Mouse (Mus musculus) forebrain, embryonic 13.5 days (tissue): ENCODE measurements around the gene Gabarapl2. TPM values are rescaled to one million over a fixed set of nuclear protein-coding genes. Genes with fewer than 3 reads are reported as not detected.
A peak's percentile ranks its signal among the peaks of the same experiment; 100 is the strongest.

Experiments
- ATAC-seq: fragments of 200-750 bp; cut with Nextera tagmentation; 2 replicates; pipeline ENCODE4 v1.8.0; 2017
- H3K27ac ChIP-seq: fragments of 300-500 bp; sonication (generic); 2 replicates; pipeline ENCODE4 v1.5.1; 2015; ENCODE audit warnings: inconsistent platforms, mild to moderate bottlenecking, moderate library complexity
- H3K27me3 ChIP-seq: fragments of 300-500 bp; sonication (generic); 2 replicates; pipeline ENCODE4 v1.6.1; 2015; ENCODE audit warnings: mild to moderate bottlenecking, inconsistent platforms
- H3K36me3 ChIP-seq: fragments of 300-500 bp; sonication (generic); 2 replicates; pipeline ENCODE4 v1.6.1; 2015; ENCODE audit warnings: mild to moderate bottlenecking, inconsistent platforms; ENCODE audit not compliant: poor library complexity, severe bottlenecking
- H3K4me1 ChIP-seq: fragments of 300-500 bp; sonication (generic); 2 replicates; pipeline ENCODE4 v1.6.1; 2015; ENCODE audit warnings: inconsistent platforms
- H3K4me2 ChIP-seq: fragments of 300-500 bp; sonication (generic); 2 replicates; pipeline ENCODE4 v1.6.1; 2015; ENCODE audit warnings: inconsistent platforms, mild to moderate bottlenecking, moderate library complexity
- H3K4me3 ChIP-seq: fragments of 300-500 bp; sonication (generic); 2 replicates; pipeline ENCODE4 v1.5.1; 2015; ENCODE audit warnings: mild to moderate bottlenecking, inconsistent platforms
- H3K9ac ChIP-seq: fragments of 300-500 bp; sonication (generic); 2 replicates; pipeline ENCODE4 v1.6.1; 2015; ENCODE audit warnings: mild to moderate bottlenecking, inconsistent platforms
- H3K9me3 ChIP-seq: fragments of 300-500 bp; sonication (generic); replicated peaks from 2 replicates; pipeline ENCODE4 v1.6.1; 2016; ENCODE audit warnings: inconsistent platforms
- WGBS: fragments of 180-500 bp; shearing (Covaris S2); methylation state at CpG from one replicate; pipeline ENCODE4 v1.1.7; 2015; 5-methylcytosine and 5-hydroxymethylcytosine counted together
- polyA plus RNA-seq: library from polyadenylated mRNA; unstranded; fragments of >200 nt; fragmentation: Nextera tagmentation; extraction: Ambion mirVana; gene quantifications from 2 replicates; pipeline ENCODE4 v1.2.1, GENCODE M21; 2015

The Gabarapl2 gene
- polyA plus RNA-seq, 1 experiment from 2014 or later: 479 TPM

GRCm38 (mm10) chr8:111978147-111978546 is 37.6 kb downstream of the Gabarapl2 start:
- WGBS: 81% methylated on average over 10 of the region's 10 CpGs
- Histone ChIP-seq H3K4me3 (no peak overlapping the region), H3K9me3 (no peaks in the 10 kb centered on the region), H3K9ac (no peak overlapping the region), H3K4me1 (no peaks in the 10 kb centered on the region), H3K36me3 (peaks cover 53% of the 10 kb centered on the region), H3K4me2 (no peak overlapping the region), H3K27me3 (no peaks in the 10 kb centered on the region), H3K27ac (no peak overlapping the region)
- ATAC-seq: no peak

DNA sequence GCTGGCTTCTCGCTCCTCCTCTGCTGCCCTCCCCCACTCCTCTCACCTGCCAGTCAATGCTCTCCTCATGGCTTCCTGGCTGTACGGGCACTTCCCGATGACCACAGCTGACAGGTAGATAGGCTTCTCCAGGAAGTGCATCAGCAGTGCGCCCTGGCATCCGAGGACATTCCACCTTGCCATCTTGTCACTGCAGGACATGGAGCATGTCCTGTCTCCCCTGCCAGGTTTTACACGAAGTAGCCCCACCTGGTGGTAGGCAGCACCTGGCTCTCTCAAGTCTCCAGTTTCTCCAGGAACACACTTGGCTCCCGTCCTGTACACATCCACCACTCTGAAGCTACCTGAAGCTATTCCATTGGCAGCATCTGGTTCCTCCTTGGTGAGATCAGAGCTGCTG is 41.6 kb downstream of the Gabarapl2 start:
- Histone ChIP-seq H3K4me3 (no peak overlapping the region), H3K4me1 (no peaks in the 10 kb centered on the region), H3K4me2 (no peak overlapping the region), H3K9me3 (no peaks in the 10 kb centered on the region), H3K36me3 (peaks cover 66% of the 10 kb centered on the region), H3K9ac (no peak overlapping the region), H3K27me3 (no peaks in the 10 kb centered on the region), H3K27ac (no peak overlapping the region)
- 80% methylated on average over 7 of the region's 7 CpGs for WGBS
- no peak for ATAC-seq

DNA sequence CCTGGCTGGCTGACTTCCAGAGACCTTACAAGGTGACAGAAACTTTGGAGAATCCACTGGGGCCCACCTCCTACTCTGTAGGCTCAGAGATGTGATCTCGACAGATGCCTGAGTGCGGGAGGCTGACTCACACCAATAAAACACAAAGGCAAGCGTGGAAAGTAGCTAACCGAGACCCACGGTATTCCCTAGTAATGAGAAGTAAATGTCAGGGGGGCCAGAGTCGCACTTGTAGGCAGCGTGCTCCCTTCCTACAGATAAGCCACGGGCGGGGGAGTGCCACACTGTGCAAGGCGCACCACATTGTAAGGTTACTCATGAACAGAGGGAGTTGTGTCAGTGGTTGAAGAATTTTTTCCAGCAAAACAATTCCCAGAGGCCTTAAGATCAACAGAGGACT is 44.0 kb downstream of the Gabarapl2 start:
- 91% methylated on average over 10 of the region's 10 CpGs for WGBS
- Histone ChIP-seq H3K27ac (no peak overlapping the region), H3K36me3 (peaks cover 70% of the 10 kb centered on the region), H3K4me3 (no peak overlapping the region), H3K9ac (no peak overlapping the region), H3K9me3 (no peaks in the 10 kb centered on the region), H3K4me1 (no peaks in the 10 kb centered on the region), H3K27me3 (no peaks in the 10 kb centered on the region), H3K4me2 (no peak overlapping the region)
- ATAC-seq: no peak

DNA sequence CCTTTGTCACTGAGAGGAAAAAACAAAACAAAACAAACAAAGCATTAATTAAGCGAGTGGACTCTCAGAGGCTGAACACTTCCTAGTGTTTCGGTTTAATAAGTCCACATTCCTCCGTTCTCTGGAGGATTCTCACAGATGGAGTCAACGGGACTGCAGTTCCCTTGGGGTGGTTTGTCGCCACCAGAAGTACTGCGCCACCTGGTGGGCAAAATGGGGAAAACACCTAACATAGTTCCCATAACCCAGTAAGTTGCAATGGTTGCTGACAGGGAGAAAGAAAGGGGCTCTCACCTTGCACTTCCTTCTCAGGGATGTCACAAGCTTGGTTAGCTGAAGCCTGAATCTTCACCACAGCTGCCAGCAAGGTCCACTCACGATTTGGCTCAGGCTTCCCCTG is 49.4 kb downstream of the Gabarapl2 start:
- H3K4me1 ChIP-seq: peaks cover 9% of the 10 kb centered on the region; the same call in 1 of the 2 replicates
- H3K9ac ChIP-seq: no peak overlapping the region
- no peak overlapping the region for H3K4me3 ChIP-seq
- no peaks in the 10 kb centered on the region for H3K27me3 ChIP-seq
- no peaks in the 10 kb centered on the region for H3K9me3 ChIP-seq
- peaks cover 60% of the 10 kb centered on the region for H3K36me3 ChIP-seq
- WGBS: 15% methylated on average over 7 of the region's 7 CpGs
- H3K4me2 ChIP-seq: no peak overlapping the region
- no peak overlapping the region for H3K27ac ChIP-seq
- ATAC-seq: no peak

DNA sequence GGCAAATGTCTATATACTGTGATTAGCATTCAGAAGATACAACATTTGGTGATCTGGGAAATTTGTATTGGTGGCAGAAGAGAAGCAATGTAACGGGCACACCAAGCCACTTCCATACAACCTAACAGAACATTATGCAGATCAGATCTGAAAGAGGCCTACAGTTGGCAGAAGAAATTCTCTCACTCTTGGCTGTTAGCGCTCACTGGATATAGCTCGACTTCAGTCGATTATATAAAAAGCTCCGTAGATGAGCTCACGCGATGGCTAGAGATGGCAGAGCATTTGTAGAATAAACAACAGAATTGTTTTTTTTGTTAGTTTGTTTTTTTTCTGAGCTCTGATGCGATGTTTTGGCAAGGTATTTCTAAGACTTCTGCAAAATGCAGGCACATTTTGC is 50.8 kb downstream of the Gabarapl2 start:
- Histone ChIP-seq H3K4me2 (peak overlapping the region; percentile 74), H3K27ac (no peak overlapping the region), H3K4me3 (peak overlapping the region; percentile 75), H3K9ac (peak overlapping the region; percentile 80), H3K36me3 (peaks cover 61% of the 10 kb centered on the region), H3K9me3 (no peaks in the 10 kb centered on the region), H3K4me1 (peaks cover 9% of the 10 kb centered on the region; the same call in 1 of the 2 replicates), H3K27me3 (no peaks in the 10 kb centered on the region)
- 67% methylated on average over 8 of the region's 8 CpGs for WGBS
- no peak for ATAC-seq

DNA sequence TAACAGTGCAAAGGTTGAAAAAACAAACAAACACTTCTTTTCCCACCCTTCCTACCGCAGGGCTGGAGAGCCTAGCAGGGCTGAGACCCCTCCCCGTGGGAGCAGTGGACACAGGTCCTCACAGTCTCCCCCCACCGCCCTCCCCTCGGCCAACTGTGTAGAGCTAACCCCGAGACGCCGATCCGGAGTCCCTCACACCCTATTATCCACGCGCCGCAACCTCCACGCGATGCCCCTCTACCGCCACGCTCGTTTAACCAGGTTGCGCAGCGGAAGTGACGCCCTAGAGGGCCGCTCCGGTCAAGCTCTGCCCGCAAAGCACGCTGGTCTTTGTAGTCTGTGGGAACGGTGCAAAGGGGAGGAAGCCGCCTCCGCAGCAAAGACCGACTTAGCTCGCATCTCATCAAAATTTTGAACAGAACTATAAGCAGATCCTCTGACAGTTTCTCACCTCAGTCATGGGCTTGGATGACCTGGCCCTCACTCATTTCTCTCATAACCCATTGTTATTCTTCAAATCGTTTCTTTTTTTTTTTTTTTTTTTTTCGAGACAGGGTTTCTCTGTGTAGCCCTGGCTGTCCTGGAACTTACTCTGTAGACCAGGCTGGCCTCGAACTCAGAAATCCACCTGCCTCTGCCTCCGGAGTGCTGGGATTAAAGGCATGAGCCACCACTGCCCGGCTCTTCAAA is 51.7 kb downstream of the Gabarapl2 start, which contains the start of gene Adat1:
Adat1 (minus strand) TSS at position 290 of the 690 bp plus-strand sequence.
- H3K9ac ChIP-seq: peak within 1 kb of the TSS; percentile 80
- peak; percentile 98 for ATAC-seq
- 5% methylated on average over 33 of the region's 33 CpGs for WGBS
- H3K9me3 ChIP-seq: no peaks in the 10 kb centered on the region
- H3K27me3 ChIP-seq: no peaks in the 10 kb centered on the region
- peak within 1 kb of the TSS; percentile 74 for H3K4me2 ChIP-seq
- H3K36me3 ChIP-seq: peaks cover 64% of the 10 kb centered on the region
- H3K4me1 ChIP-seq: peaks cover 9% of the 10 kb centered on the region; the same call in 1 of the 2 replicates
- H3K4me3 ChIP-seq: peak within 1 kb of the TSS; percentile 75
- no peak within 1 kb of the TSS for H3K27ac ChIP-seq

- H3K27me3 ChIP-seq: no peaks in the 10 kb centered on the region
- no peaks in the 10 kb centered on the region for H3K9me3 ChIP-seq
- no peak overlapping the region for H3K9ac ChIP-seq
- peak overlapping the region; percentile 74 for H3K4me2 ChIP-seq
- ATAC-seq: peak; percentile 25
- peaks cover 9% of the 10 kb centered on the region; the same call in 1 of the 2 replicates for H3K4me1 ChIP-seq
- no peak overlapping the region for H3K4me3 ChIP-seq
- no peak overlapping the region for H3K27ac ChIP-seq
- H3K36me3 ChIP-seq: peaks cover 64% of the 10 kb centered on the region
- 72% methylated on average over 3 of the region's 3 CpGs for WGBS
These were observed 52.2 kb downstream of the Gabarapl2 start for GRCm38 (mm10) chr8:111992703-111993039.

Other genes starting within 250 kb of the Gabarapl2 start
- gene Ctrb1, start 249.7 kb upstream of the Gabarapl2 start, polyA plus RNA-seq: 1.7 TPM in 1 of 2 replicates, not detected in the other
- 49.9 and 50.0 TPM in 2 replicates for gene Bcar1, start 196.9 kb upstream of the Gabarapl2 start, polyA plus RNA-seq
- 184 and 193 TPM in 2 replicates for gene Cfdp1, start 86.4 kb upstream of the Gabarapl2 start, polyA plus RNA-seq
- 6.7 and 6.8 TPM in 2 replicates for gene Tmem170, start 64.0 kb upstream of the Gabarapl2 start, polyA plus RNA-seq
- gene Chst5, start 30.3 kb upstream of the Gabarapl2 start, polyA plus RNA-seq: 2.0 TPM in 2 replicates
- gene Tmem231, start 6.8 kb upstream of the Gabarapl2 start, polyA plus RNA-seq: 14.6 and 14.8 TPM in 2 replicates
- 10.5 and 12.6 TPM in 2 replicates for gene Adat1, start 51.6 kb downstream of the Gabarapl2 start, polyA plus RNA-seq
- gene Kars, start 70.6 kb downstream of the Gabarapl2 start, polyA plus RNA-seq: 192 and 198 TPM in 2 replicates
- 39.2 and 44.2 TPM in 2 replicates for gene Terf2ip, start 70.7 kb downstream of the Gabarapl2 start, polyA plus RNA-seq
- gene Gm6793, start 74.3 kb downstream of the Gabarapl2 start, polyA plus RNA-seq: 0.65 and 0.68 TPM in 2 replicates